Mouse (Mus musculus) liver, adult 2 months (tissue): ENCODE data around the gene Dus3l.

ENCODE experiments used
- CTCF ChIP-seq: fragments of 200-500 bp; IDR thresholded peaks from 2 replicates; pipeline ENCODE4 v1.5.1; 2011; ENCODE audit warnings: low read depth, low read length, control low read depth
- POLR2A ChIP-seq: fragments of 200-500 bp; IDR thresholded peaks from 2 replicates; pipeline ENCODE4 v1.6.1; 2011; ENCODE audit warnings: low read length, control low read depth; ENCODE audit not compliant: insufficient read depth; ENCODE audit errors: extremely low read depth

- peak; percentile 40; the same call in 1 of the 2 replicates for TF ChIP-seq POLR2A
- no peak for TF ChIP-seq CTCF
Observed at GRCm38 (mm10) chr17:56764474-56765354, at the start of gene Dus3l.
